Mouse (Mus musculus): ENCODE measurements around the gene Zfand4.
"Not testable (repeated sequence)": the region's sequence is repeated elsewhere in the genome, so short reads cannot be mapped to it uniquely, and the experiment has no call there.

The Zfand4 gene

GRCm38 (mm10) chr6:116264018-116264651 is at the start of gene Zfand4:
Gene Zfand4, plus strand, starts transcription at chr6:116264222.
- DNase-seq (ENCODE audit: low spot score), result peak; percentile 97

GRCm38 (mm10) chr6:116227767-116228166 is 36.3 kb upstream of the Zfand4 start:
- no peak for DNase-seq (ENCODE audit: low spot score)

GRCm38 (mm10) chr6:116228785-116229525 is 35.1 kb upstream of the Zfand4 start:
- DNase-seq (ENCODE audit: low spot score), result peak; percentile 79

- DNase-seq (ENCODE audit: low spot score), result not testable (repeated sequence)
These were observed 29.2 kb upstream of the Zfand4 start for GRCm38 (mm10) chr6:116234821-116235220.

- no peak for DNase-seq (ENCODE audit: low spot score)
These were observed 28.7 kb upstream of the Zfand4 start for GRCm38 (mm10) chr6:116235336-116235735.

GRCm38 (mm10) chr6:116238083-116238482 is 25.9 kb upstream of the Zfand4 start:
- no peak for DNase-seq (ENCODE audit: low spot score)

GRCm38 (mm10) chr6:116240371-116240770 is 23.7 kb upstream of the Zfand4 start:
- DNase-seq (ENCODE audit: low spot score), result no peak

- DNase-seq (ENCODE audit: low spot score), result no peak
These were observed 4.4 kb upstream of the Zfand4 start for GRCm38 (mm10) chr6:116259649-116260048.

GRCm38 (mm10) chr6:116260481-116260880 is 3.5 kb upstream of the Zfand4 start:
- no peak for DNase-seq (ENCODE audit: low spot score)

GRCm38 (mm10) chr6:116262824-116263223 is 1.2 kb upstream of the Zfand4 start:
- DNase-seq (ENCODE audit: low spot score), result no peak

- DNase-seq (ENCODE audit: low spot score), result no peak
These were observed 814 bp downstream of the Zfand4 start for GRCm38 (mm10) chr6:116264836-116265235.

- no peak for DNase-seq (ENCODE audit: low spot score)
These were observed 1.6 kb downstream of the Zfand4 start for GRCm38 (mm10) chr6:116265603-116266002.

GRCm38 (mm10) chr6:116266273-116267109 is 2.5 kb downstream of the Zfand4 start:
- peak; percentile 85 for DNase-seq (ENCODE audit: low spot score)

- no peak for DNase-seq (ENCODE audit: low spot score)
These were observed 3.0 kb downstream of the Zfand4 start for GRCm38 (mm10) chr6:116267110-116267423.

GRCm38 (mm10) chr6:116275695-116276094 is 11.7 kb downstream of the Zfand4 start:
- DNase-seq (ENCODE audit: low spot score), result no peak

GRCm38 (mm10) chr6:116278679-116279317 is 14.8 kb downstream of the Zfand4 start:
- no peak for DNase-seq (ENCODE audit: low spot score)

GRCm38 (mm10) chr6:116281014-116281413 is 17.0 kb downstream of the Zfand4 start:
- no peak for DNase-seq (ENCODE audit: low spot score)

- peak; percentile 61 for DNase-seq (ENCODE audit: low spot score)
These were observed 18.5 kb downstream of the Zfand4 start for GRCm38 (mm10) chr6:116282546-116282945.

GRCm38 (mm10) chr6:116283280-116283679 is 19.3 kb downstream of the Zfand4 start:
- no peak for DNase-seq (ENCODE audit: low spot score)

- DNase-seq (ENCODE audit: low spot score), result no peak
These were observed 22.3 kb downstream of the Zfand4 start for GRCm38 (mm10) chr6:116286321-116286720.

GRCm38 (mm10) chr6:116286870-116287575 is 23.0 kb downstream of the Zfand4 start:
- DNase-seq (ENCODE audit: low spot score), result peak; percentile 23

- DNase-seq (ENCODE audit: low spot score), result no peak
These were observed 47.4 kb downstream of the Zfand4 start for GRCm38 (mm10) chr6:116311411-116311810.
